In genomic region chr11:24081687-24082384, GRCm38 (mm10) we compare ENCODE assay signal across 7 mouse cellular contexts. TPM values are rescaled to one million over a fixed set of nuclear protein-coding genes. Genes with fewer than 3 reads are reported as not detected.
A peak's percentile ranks its signal among the peaks of the same experiment; 100 is the strongest.
DNase-seq lines count a peak whose midpoint lies in the region; ATAC-seq lines count a peak whose summit lies in the region.

No protein-coding gene starts in this region.

- peak overlapping the region; percentile 83 for H3K27ac ChIP-seq in heart, embryonic 15.5 days
- H3K27ac ChIP-seq in limb, embryonic 12.5 days, result peak overlapping the region; percentile 98
- H3K27ac ChIP-seq in neural tube, embryonic 13.5 days (replicated peaks), result peak overlapping the region; percentile 99

- H3K9me3 ChIP-seq in heart, embryonic 15.5 days (replicated peaks), result no peaks in the 10 kb centered on the region
- H3K9me3 ChIP-seq in limb, embryonic 12.5 days, result no peaks in the 10 kb centered on the region
- H3K9me3 ChIP-seq in neural tube, embryonic 13.5 days, result no peaks in the 10 kb centered on the region

- WGBS in heart, embryonic 15.5 days, result under 1% methylated on average over 43 of the region's 43 CpGs
- under 1% methylated on average over 43 of the region's 43 CpGs for WGBS in limb, embryonic 12.5 days
- WGBS in neural tube, embryonic 13.5 days, result under 1% methylated on average over 43 of the region's 43 CpGs

- no peaks in the 10 kb centered on the region for H3K27me3 ChIP-seq in heart, embryonic 15.5 days
- no peaks in the 10 kb centered on the region for H3K27me3 ChIP-seq in limb, embryonic 12.5 days
- no peaks in the 10 kb centered on the region for H3K27me3 ChIP-seq in neural tube, embryonic 13.5 days

- H3K36me3 ChIP-seq in heart, embryonic 15.5 days, result peaks cover 6% of the 10 kb centered on the region; the same call in 1 of the 2 replicates
- peaks cover 18% of the 10 kb centered on the region for H3K36me3 ChIP-seq in limb, embryonic 12.5 days
- peaks cover 18% of the 10 kb centered on the region for H3K36me3 ChIP-seq in neural tube, embryonic 13.5 days

- ATAC-seq in heart, embryonic 15.5 days (replicated peaks; ENCODE audit: insufficient number of reproducible peaks, insufficient read depth, low FRiP score, low read depth), result no peak
- no peak for ATAC-seq in limb, embryonic 12.5 days (ENCODE audit: insufficient number of reproducible peaks, insufficient read depth, low FRiP score, low TSS enrichment, low read depth)
- ATAC-seq in neural tube, embryonic 13.5 days (ENCODE audit: low read depth), result 0 out of 2 replicates have a peak, but pooled peaks have one; percentile 4

- DNase-seq in thymus, postnatal 14 days, result peak; percentile 16
- no peak for DNase-seq in thymus, adult 18-20 months
- DNase-seq in embryo, embryonic 11 days, result peak; percentile 84
- no peak for DNase-seq in frontal cortex, postnatal 36 days (ENCODE audit: low spot score in 2 of 2)

- peaks cover 36% of the 10 kb centered on the region for H3K4me1 ChIP-seq in heart, embryonic 15.5 days (replicated peaks)
- peaks cover 40% of the 10 kb centered on the region for H3K4me1 ChIP-seq in limb, embryonic 12.5 days (replicated peaks)
- peaks cover 52% of the 10 kb centered on the region for H3K4me1 ChIP-seq in neural tube, embryonic 13.5 days (replicated peaks)

- peak overlapping the region; percentile 62 for H3K4me3 ChIP-seq in heart, embryonic 15.5 days
- H3K4me3 ChIP-seq in limb, embryonic 12.5 days (replicated peaks), result peak overlapping the region; percentile 88
- peak overlapping the region; percentile 81 for H3K4me3 ChIP-seq in neural tube, embryonic 13.5 days

- H3K4me2 ChIP-seq in heart, embryonic 15.5 days, result peak overlapping the region; percentile 89
- H3K4me2 ChIP-seq in limb, embryonic 12.5 days, result peak overlapping the region; percentile 94
- peak overlapping the region; percentile 78 for H3K4me2 ChIP-seq in neural tube, embryonic 13.5 days

- H3K9ac ChIP-seq in heart, embryonic 15.5 days, result peak overlapping the region; percentile 64
- peak overlapping the region; percentile 97 for H3K9ac ChIP-seq in limb, embryonic 12.5 days (replicated peaks)
- peak overlapping the region; percentile 98 for H3K9ac ChIP-seq in neural tube, embryonic 13.5 days

RNA-seq across cellular contexts. Expression of gene Bcl11a, which starts 4.0 kb away (rescaled TPM):
- 14.0 and 15.5 TPM in 2 replicates for polyA plus RNA-seq in heart, embryonic 15.5 days (2015; fragmentation: Nextera tagmentation; extraction: Ambion mirVana)
- polyA plus RNA-seq in limb, embryonic 12.5 days (2016; fragmentation: Nextera tagmentation; extraction: Ambion mirVana), result 103 and 109 TPM in 2 replicates
- polyA plus RNA-seq in neural tube, embryonic 13.5 days (2015; fragmentation: Nextera tagmentation; extraction: Ambion mirVana), result 125 and 131 TPM in 2 replicates

RNA-seq across cellular contexts. Expression of gene A830031A19Rik, which starts 7.0 kb away (rescaled TPM):
- not detected in 2 replicates for polyA plus RNA-seq in heart, embryonic 15.5 days (2015; fragmentation: Nextera tagmentation; extraction: Ambion mirVana)
- not detected in 2 replicates for polyA plus RNA-seq in limb, embryonic 12.5 days (2016; fragmentation: Nextera tagmentation; extraction: Ambion mirVana)
- not detected in 2 replicates for polyA plus RNA-seq in neural tube, embryonic 13.5 days (2015; fragmentation: Nextera tagmentation; extraction: Ambion mirVana)

Comparison
In these comparisons a context has a peak if more than half of its experiments do, and no peak if none do; other contexts are left out.
1. DNase-seq: peak in thymus, postnatal 14 days (single experiment) and embryo, embryonic 11 days (single experiment); none in thymus, adult 18-20 months (0 of 2) and frontal cortex, postnatal 36 days (0 of 2).
2. Peak in every context shown above with its lines, with median percentiles within 50 percentile points of each other: H3K27ac ChIP-seq, H3K4me2 ChIP-seq, H3K4me3 ChIP-seq and H3K9ac ChIP-seq.